Mouse (Mus musculus) adrenal gland, postnatal 10 days (tissue): ENCODE measurements around the gene Ncstn. TPM values are rescaled to one million over a fixed set of nuclear protein-coding genes. Genes with fewer than 3 reads are reported as not detected.

Experiments used
- DNase-seq: peaks from one replicate; pipeline ENCODE4 v3.0.0; 2021; ENCODE audit warnings: mixed read lengths
- total RNA-seq, 2 experiments: library from RNA; stranded (reverse); gene quantifications; 2 replicates each; pipeline ENCODE4 v1.2.3; 2021

The Ncstn gene
- total RNA-seq, 2 experiments from 2014 or later, result 81.0 to 93.0 TPM

- no peak for DNase-seq
Measured at GRCm38 (mm10) chr1:172072604-172073003, 10.0 kb downstream of the Ncstn start.

DNA sequence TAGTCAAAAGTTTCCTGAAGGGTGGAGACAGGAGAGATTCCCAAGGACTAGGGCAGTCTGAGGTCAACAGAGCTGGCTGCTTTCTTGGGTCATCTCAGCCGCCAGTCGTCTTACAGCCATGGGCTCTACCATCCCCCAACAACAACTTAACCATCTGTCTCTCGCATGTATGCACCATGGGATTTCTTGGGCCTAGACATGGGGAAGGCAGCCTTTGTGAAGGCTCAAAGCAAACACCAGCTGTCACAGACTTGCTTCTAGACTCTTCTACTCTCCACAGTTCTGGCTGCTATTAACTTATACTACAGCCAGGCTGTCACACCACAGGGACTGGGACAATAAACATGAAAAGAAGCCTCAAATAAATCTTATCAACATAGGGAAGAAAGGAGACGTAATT lies 11.0 kb downstream of the Ncstn start:
- DNase-seq, result no peak

DNA sequence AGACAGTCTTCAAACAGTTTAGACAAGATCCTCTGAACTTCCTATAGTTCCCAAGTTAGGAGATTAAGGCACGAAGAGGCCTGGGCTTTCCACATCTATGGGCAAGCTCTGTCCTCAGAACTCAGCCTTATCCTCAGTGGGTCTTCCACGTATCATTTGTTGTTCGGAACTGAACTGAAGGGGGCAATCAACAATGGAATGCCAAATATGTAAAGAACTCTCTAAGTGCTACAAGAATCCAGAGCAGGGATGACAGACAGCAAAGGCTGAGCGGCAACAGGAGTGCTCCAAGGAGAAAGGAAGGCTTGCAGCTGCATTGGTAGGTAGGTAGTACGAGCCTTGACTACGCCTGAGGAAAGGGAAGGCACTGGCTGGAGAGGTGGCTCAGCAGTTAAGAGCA lies 12.4 kb downstream of the Ncstn start:
- DNase-seq, result no peak

GRCm38 (mm10) chr1:172064613-172065141 lies 17.9 kb downstream of the Ncstn start:
- DNase-seq, result no peak

DNA sequence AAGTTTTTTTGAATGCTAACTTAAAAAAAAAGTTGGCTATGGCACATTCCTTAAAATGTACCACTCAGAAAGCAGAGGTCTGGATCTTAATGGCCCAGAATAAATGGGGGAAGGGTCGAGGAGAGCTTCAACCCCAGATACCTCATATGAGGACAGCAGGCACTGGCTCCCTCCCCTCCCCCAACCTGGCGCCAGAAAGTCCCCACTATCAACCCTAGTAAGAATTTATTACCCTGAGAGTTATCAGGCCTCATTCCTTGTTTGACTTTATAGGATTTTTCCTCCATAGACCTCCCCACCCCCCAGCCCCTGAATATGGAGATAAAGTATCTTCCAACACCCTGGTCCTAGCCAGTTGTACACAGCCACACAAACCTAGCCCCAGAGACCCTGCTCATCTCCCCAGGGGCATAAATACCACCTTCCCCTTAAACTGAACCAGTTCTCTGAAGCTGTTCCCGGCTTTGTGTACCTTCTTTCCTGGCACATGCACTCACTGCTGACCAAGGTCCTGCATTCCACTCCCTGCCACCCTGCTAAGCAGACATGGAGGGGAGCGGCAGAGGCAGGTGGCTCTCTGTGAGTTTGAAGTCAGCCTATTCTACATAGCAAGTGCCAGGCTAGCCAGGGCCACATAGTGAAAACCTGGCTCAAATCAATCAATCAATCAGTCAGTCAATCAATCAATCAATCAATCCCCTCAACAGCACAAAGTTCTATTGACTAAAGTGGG lies 19.1 kb downstream of the Ncstn start:
- DNase-seq, result no peak

DNA sequence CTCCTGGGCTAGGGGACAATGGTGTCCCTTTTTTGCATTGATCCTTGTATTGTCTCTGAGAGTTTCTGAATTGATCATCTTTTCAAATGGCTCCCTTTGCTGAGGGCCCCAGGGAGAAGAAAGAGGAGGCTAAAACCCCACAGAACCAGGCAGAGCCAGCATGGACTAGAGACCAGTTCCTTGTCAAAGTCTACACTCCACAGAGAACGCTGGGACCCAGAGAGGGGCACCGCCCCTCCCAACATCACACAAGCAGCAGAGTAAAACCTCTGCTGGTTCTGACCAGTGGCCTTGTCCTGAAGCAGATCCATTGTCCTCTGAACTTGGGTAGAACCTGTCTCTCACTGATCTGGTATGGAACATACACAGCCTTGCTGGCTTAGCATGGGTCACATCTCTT lies 20.5 kb downstream of the Ncstn start:
- no peak for DNase-seq

GRCm38 (mm10) chr1:172061217-172061616 lies 21.4 kb downstream of the Ncstn start:
- no peak for DNase-seq

GRCm38 (mm10) chr1:172060659-172061058 lies 21.9 kb downstream of the Ncstn start:
- DNase-seq, result no peak

DNA sequence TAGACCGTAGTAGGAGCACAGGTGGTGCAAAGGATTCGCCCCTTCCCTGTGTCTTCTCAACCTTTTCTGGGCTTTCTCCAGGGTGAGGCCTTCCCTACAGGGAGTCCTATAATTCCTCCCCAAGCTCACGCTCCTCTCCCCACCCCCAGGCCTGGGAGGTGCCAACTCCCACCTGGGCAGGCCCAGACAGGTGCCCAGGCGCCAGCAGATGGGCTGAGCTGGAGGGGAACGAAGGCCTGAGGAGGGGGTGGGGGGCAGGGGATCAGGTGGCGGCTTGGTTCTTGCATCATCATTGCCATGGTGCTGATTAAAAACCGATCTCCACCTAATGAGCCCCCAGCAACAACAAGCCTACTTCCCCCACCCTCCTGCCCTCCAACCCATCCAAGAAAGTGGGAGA lies 23.7 kb downstream of the Ncstn start:
- no peak for DNase-seq

DNA sequence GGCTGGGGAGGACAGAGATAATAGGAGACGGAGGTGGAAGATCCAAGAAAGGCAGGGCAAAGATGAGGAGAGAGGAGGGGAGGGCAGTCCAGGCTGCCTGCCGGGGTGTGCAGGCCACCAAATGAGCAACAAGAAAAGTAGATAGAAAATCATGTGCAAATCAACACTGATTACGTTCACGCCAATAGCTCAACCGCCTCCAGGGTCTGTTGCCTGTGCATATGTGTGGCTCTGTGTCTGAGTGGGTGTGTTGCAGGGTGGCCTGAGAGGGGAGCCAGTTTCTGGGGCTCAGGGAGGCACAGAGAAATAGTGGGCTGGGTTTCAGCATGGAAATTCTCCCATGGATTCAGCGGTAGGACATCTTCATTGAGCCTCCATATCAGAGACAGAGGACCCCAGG lies 24.3 kb downstream of the Ncstn start:
- no peak for DNase-seq

DNA sequence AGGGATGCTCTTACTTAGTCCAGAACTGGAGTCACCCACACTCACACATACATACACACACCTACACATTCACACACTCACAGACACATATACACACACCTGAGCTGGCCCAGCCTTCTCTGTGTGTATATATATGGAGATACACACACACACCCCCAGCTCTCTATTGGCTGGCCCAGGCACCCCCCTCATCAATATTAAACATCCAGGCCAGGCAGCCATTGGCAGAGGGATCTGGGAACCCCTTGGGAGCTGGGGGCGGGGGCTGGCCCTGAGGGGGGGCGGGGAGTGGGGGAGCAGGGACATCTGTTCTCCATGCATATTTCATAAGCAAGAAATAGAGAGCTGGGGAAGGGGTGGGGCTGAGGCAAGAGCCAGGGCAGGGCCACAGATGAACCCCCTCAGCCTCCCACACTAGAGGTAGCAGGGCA lies 25.1 kb downstream of the Ncstn start, which contains the start of gene Nhlh1:
TSS of gene Nhlh1 (minus strand) at position 83 of the 431 bp plus-strand sequence.
- no peak for DNase-seq

DNA sequence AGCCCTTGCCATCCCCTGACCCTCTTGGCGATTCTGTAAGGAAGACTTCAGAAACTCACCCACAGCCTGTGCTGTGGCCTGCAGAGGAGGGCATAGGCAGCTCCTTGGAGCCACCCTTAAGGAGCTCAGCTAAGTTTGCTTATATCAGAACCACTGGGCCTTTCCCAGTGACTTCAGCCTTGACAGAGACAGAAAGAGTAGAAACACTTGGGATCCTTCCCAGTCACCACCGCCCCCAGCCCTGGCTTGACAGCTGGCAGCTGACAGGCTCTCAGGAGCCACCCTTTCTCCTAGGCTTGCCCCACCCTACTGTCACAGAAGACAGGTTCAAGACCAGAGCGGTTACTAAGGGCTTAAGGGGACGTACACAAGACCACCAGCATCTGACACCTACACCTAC lies 26.3 kb downstream of the Ncstn start:
- DNase-seq, result no peak

DNA sequence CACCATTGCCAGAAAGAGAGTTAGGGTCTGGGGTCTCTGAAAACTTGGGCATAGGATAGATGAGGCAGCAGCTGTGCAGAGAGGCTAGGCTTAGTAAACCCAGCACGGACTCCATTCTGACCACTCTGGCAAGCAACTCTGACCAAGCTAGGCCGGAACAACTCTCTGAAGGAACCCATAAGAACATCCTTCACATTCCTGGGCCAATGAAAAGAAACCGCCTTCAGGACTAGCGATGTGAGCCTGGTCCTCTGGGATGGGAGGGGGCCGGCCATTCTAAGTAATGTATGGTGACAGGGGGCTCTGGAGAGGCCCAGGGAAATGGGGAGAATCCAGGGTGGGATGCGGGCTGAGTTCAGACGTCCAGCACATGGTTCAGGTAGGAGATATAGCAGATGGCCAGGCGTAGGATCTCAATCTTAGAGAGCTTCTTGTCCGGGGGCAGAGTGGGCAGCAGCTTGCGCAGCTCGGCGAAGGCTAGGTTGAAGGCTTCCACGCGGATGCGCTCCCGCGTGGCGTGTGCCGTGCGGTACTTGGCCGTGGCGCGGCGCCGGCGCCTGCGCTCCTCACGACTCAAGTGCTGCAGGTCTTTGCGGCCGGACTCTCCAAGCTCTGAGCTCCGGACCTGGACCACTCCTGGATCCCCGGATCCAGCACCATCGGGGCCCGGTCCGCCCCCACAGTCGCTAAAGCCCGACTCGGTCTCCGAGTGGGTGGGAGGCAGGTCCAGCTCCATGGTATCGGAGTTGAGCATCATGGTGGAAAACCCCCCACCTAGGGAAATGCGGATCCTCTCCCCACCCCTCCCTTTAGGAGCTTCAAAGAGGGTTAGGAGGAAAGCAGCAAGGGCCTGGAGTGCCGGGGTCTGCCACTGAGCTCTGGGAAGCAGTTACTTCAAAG lies 28.8 kb downstream of the Ncstn start:
- no peak for DNase-seq

- DNase-seq, result no peak
Measured at GRCm38 (mm10) chr1:172052766-172053279, 29.8 kb downstream of the Ncstn start.

GRCm38 (mm10) chr1:172049131-172049782 lies 33.3 kb downstream of the Ncstn start:
- DNase-seq, result no peak

- no peak for DNase-seq
Measured at GRCm38 (mm10) chr1:172048241-172048734, 34.3 kb downstream of the Ncstn start.

GRCm38 (mm10) chr1:172046938-172047337 lies 35.7 kb downstream of the Ncstn start:
- DNase-seq, result peak; percentile 82

DNA sequence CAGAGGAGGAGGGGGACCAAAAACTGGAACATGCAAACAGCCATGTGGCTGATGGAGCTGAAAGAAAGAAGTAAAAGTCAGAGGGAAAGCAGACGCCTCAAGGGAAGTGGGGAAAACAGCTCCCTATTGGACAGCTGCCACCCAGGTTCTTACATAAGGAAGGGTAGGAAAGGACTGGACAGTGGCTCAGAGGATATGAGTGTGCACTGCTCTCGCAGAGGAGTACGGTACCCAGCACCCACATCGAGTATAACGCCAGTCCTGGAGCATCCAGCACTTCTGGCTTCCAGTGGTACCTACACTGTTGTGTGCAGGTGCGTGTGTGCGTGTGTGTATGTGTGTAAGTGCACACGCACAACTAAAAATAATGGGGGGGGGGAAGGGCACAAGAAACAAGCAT lies 36.2 kb downstream of the Ncstn start:
- no peak for DNase-seq

DNA sequence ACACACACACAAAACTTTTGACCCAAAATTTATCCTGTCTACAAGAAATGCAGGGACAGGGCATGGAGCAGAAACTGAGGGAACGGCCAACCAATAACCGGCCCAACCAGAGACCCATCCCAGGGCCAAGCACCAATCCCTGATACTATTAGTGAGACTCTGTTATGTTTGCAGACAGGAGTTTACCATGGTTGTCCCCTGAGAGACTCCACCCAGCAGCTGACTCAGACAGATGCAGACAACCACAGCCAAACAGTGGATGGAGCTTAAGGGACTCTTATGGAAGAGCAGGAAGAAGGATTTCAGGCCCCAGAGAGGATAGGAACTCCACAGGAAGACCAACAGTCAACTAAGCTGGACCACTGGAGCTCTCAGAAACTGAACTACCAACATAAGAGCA lies 52.7 kb downstream of the Ncstn start:
- DNase-seq, result no peak

DNA sequence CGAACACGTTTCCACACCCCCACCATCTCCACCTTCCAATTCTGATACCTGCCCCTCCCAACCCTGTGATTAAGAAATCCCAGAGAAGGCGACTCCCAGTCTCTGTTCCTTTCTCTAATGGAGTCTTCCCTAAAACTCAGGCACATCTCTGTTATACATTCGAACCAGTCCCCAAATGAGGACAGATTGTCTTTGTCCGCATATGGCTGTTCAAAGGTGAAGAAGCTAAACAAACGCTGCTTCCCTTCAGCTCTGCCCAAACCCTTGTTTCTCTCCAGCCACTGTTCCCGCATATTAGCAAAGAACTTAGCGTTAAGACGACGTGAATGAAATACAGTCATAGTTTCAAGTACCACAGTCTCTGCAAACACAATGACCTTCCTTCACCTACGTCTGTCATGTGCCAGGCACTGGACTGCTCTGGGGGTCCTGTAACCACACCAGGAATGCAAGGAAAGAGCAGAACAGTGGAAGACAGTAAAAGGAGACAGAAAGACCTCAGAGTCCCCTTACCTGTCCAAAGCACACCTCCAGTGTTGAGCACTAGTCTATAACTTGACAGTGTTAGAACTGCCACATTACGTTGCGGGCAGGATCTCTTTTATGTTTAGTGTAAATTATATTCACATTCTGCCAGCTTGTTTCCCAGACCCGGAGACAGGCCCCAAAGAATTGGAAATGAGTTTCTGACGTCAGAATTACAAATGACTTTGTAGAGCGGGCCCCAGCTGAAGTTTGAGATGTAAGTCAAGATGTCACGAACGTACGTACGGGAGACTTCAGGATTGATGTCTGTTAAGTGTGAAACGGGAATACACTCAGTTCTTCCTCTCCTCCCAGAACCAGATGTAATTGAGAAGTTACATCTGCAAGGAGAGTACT lies 54.0 kb downstream of the Ncstn start, which contains the start of gene Vangl2:
TSS of gene Vangl2 (minus strand) at position 51 of the 882 bp plus-strand sequence.
- DNase-seq, result no peak

DNA sequence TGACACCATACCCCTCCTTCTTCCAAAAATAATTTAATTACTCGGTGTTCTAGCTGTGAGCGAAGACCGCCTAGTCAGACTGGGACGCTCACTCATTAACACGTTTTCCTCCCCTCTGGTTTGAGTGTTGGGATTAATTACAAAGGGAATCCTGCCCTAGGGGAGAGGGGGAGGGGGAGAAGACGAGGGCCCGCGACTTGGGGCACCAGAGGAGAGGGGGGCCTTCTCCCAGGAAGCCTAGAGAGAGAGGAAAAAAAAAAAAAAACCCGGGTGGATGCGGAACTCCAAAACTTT lies 54.8 kb downstream of the Ncstn start:
- DNase-seq, result no peak
